Mouse (Mus musculus) cerebellum, adult 18-20 months (tissue): ENCODE measurements around the gene Gm10912.
"Not testable (repeated sequence)": the region's sequence is repeated elsewhere in the genome, so short reads cannot be mapped to it uniquely, and the experiment has no call there.

Source experiments
- DNase-seq, 2 experiments: peaks; one replicate each; pipeline ENCODE4 v3.0.0; 2021

Gm10912 gene

GRCm38 (mm10) chr2:104069704-104070185, 4.1 kb downstream of the Gm10912 start, which contains the start of gene Cd59b:
Cd59b (plus strand) TSS chr2:104069849.
- DNase-seq, result peak; percentile 47 to 58

GRCm38 (mm10) chr2:104078285-104078684, 12.7 kb downstream of the Gm10912 start:
- not testable (repeated sequence) for DNase-seq

DNA sequence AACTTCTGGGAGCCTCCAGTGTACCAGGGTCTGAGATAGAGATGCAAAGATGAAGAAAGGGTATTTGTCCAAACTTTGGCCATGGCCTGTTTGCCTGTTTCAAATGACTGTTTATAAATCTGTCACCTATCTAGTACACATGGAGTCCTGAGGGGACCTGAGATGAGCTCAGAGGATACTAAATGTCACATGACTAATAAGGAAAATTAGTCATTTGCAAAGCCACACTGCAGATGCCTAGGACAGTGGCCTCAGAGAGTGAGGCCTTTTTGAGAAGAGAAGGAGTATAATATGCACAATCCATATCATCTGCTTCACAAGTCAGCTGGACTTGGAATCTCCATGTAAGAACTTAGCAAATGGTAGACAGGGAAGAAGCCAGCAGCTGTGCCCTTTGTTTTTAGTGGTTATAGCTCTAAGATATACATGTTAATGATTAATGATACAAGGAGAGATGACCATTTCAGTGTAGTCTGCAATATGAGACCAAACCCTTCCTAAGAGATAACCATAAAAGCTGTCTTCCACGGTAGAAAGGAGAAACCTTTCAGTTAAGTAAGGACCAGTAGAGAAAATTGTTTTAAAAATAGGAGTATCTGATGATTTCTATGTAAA, 15.9 kb downstream of the Gm10912 start:
- DNase-seq, result not testable (repeated sequence)

DNA sequence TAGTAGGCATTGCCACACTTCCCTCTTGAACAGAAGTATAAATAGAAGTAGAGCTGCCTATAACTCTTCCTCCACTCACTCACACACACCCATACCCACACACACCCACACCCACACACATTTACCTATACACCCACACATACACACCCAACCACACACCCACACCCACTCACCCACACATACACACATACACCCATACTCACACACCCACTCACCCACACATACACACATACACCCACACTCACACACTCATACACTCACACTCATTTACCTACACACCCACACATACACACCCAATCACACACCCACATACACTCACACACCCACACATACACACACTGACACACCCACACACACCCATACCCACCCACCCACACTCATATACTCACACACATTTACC, 16.8 kb downstream of the Gm10912 start:
- DNase-seq, result no peak

- not testable (repeated sequence) for DNase-seq
These were observed 18.4 kb downstream of the Gm10912 start for GRCm38 (mm10) chr2:104084027-104084426.

DNA sequence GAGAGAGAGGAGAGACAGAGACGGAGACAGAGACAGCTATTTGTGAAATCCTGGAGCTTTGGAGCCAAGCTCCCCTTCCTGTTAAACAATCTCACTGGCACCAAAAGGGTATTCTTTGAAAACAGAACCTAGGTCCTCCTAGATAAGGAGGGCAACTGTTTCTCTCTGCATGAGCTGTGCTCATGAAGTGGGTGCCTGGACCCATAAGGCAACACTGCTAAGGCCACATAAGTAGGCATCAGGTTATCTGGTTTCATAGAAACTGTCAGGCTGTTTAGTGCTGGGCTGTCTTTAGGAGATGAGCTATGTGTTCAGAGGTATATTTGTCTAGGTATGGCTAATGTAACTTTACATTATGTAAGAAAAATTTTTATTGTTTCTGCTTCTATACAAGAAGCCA, 21.9 kb downstream of the Gm10912 start:
- DNase-seq, result not testable (repeated sequence)

GRCm38 (mm10) chr2:104093305-104093704, 27.7 kb downstream of the Gm10912 start:
- no peak for DNase-seq

GRCm38 (mm10) chr2:104095741-104096213, 30.2 kb downstream of the Gm10912 start, which contains the start of gene Cd59a:
Cd59a (plus strand) TSS chr2:104095801.
- DNase-seq, result peak; percentile 76 to 81

- DNase-seq, result no peak
These were observed 30.6 kb downstream of the Gm10912 start for GRCm38 (mm10) chr2:104096256-104096655.

- not testable (repeated sequence) for DNase-seq
These were observed 31.2 kb downstream of the Gm10912 start for GRCm38 (mm10) chr2:104096796-104097195.

DNA sequence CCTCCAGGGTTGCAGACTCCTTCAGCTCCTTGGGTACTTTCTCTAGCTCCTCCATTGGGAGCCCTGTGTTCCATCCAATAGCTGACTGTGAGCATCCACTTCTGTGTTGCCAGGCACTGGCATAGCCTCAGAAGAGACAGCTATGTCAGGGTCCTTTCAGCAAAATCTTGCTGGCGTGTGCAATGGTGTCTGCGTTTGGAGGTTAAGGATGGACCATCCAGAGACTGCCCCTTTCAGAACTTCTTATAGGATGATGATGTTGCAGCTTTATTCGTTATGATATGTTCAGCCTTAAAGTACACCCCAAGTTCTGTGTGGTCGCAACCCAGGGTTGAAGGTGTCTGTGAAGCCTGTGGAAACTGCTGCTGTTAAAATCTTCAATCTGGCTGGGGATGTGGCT, 31.8 kb downstream of the Gm10912 start:
- not testable (repeated sequence) for DNase-seq

- no peak for DNase-seq
These were observed 33.1 kb downstream of the Gm10912 start for GRCm38 (mm10) chr2:104098529-104099230.

- no peak for DNase-seq
These were observed 33.6 kb downstream of the Gm10912 start for GRCm38 (mm10) chr2:104099231-104099585.

- DNase-seq, result no peak
These were observed 34.3 kb downstream of the Gm10912 start for GRCm38 (mm10) chr2:104099946-104100345.

GRCm38 (mm10) chr2:104104800-104105199, 39.2 kb downstream of the Gm10912 start:
- DNase-seq, result no peak

DNA sequence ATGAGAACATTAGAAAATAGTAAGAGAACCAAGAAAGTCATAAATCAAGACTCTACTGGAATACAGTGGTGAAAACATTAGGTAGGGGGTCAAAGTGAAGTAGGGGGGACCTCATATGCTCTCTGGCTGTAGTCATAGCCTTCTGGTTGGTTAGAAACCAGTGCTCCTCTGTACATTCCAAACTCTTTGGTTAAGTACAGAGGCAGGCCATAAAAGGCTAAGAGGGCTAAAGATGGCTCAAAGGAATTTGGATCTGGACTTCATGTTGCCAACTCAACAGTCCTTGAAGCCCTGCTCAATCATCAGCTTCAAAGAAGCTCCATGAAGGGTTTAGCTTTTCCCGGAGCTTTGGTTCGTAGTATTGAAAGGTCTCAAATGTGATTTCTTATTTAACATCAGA, 43.4 kb downstream of the Gm10912 start:
- not testable (repeated sequence) for DNase-seq

DNA sequence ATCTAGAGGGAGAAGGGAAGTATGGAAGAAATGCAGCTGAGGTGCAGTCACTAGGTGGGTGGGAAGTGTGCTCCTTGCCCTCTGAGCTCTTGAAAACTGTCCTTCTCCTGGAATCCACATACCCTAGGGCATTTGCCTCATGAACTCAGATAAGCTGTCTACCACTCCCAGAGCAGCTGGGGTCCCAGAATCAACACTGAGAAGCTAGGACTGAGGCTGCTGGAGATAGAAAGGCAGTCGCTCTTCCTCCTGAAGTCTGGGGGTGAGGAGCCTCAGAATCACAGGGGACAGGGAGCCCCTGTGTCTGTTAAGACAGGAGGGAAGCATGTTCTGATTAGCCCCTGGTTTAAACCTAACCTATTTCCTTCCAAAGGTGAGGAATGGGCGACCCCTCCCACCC, 43.9 kb downstream of the Gm10912 start:
- DNase-seq, result no peak

DNA sequence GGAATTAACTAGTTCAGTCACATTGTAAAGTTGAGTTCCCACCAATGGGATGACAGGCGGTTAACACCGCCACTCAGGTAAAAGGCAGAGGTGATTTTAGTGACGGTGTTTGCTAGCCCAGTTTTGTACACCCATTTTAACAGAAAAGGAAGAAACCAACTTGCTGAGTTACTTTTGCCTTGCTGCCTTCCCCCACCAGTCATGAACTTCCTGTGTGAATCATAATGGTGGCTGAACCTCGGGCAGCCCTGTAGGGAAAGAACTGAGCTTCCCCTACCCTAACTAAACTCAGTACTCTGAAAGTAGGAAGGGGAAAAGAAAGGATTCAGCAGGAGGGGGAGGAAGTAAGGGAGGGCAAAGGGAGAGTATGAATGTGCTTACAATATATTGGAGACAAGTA, 44.4 kb downstream of the Gm10912 start:
- DNase-seq, result no peak

GRCm38 (mm10) chr2:104111170-104111797, 45.7 kb downstream of the Gm10912 start:
- not testable (repeated sequence) for DNase-seq

DNA sequence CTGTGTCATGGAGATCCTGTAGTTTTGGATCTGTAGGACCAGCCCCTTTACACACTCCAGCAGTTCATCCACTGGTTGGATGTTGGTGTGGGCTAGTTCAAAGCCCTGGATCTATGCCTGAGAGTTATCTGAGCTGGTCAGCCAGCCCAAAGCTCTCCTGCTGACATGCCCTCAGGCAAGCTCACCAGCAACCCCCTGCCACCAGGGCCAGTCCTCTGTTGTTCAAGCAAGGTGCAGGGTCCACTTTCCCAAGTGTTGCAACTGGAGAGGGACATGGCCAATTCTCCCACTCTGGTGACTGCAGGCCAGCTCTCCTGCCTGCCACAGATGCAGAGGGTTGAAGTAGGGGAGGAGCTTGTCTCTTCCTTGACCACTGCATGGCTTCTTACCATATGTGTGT, 47.9 kb downstream of the Gm10912 start:
- not testable (repeated sequence) for DNase-seq

DNA sequence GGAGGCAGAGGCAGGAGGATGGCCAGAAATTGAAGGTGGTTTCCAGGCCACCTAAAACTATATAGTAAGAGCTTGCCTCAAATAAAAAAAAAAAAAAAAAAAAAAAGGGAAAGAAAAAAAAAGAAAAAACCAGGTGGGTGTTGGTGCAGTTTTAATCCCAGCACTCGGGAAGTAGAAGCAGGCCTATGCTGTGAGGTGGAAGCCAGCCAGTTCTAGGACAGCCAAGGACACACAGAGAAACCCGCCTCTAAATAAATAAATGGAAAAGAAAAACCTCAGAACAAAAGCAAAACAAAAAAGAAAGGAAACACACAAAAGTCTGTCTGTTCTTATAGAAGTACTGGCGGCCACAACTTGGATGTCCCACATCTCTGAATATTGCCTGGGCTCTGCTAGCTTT, 49.3 kb downstream of the Gm10912 start:
- no peak for DNase-seq
